Comparison of ENCODE assay signal across 8 mouse cellular contexts in genomic region chr5:107960532-107961202, GRCm38 (mm10). TPM values are rescaled to one million over a fixed set of nuclear protein-coding genes. Genes with fewer than 3 reads are reported as not detected.
DNase-seq lines count a peak whose midpoint lies in the region; ATAC-seq and TF ChIP-seq lines count a peak whose summit lies in the region.

No protein-coding gene starts in this region.

- no peaks in the 10 kb centered on the region for H3K36me3 ChIP-seq in intestine, embryonic 16.5 days (ENCODE audit: control insufficient read depth, insufficient read depth, low read length)
- H3K36me3 ChIP-seq in forebrain, embryonic 13.5 days (ENCODE audit: poor library complexity, severe bottlenecking), result no peaks in the 10 kb centered on the region
- no peaks in the 10 kb centered on the region for H3K36me3 ChIP-seq in hindbrain, postnatal 0 days (ENCODE audit: insufficient read depth, low read length)

- no peaks in the 10 kb centered on the region for H3K9me3 ChIP-seq in intestine, embryonic 16.5 days (ENCODE audit: control insufficient read depth, low read length)
- H3K9me3 ChIP-seq in forebrain, embryonic 13.5 days (replicated peaks), result no peaks in the 10 kb centered on the region
- H3K9me3 ChIP-seq in hindbrain, postnatal 0 days (ENCODE audit: low read length), result no peaks in the 10 kb centered on the region

- H3K4me3 ChIP-seq in intestine, embryonic 16.5 days (ENCODE audit: low read length), result no peak overlapping the region
- no peak overlapping the region for H3K4me3 ChIP-seq in forebrain, embryonic 13.5 days
- H3K4me3 ChIP-seq in hindbrain, postnatal 0 days (ENCODE audit: low read length), result no peak overlapping the region

- WGBS in intestine, embryonic 16.5 days, result 69% methylated on average over 14 of the region's 14 CpGs
- 82% methylated on average over 14 of the region's 14 CpGs for WGBS in forebrain, embryonic 13.5 days
- whole genome bisulfite sequencing in hindbrain, postnatal 0 days, result 68% methylated on average over 14 of the region's 14 CpGs

- H3K4me1 ChIP-seq in intestine, embryonic 16.5 days (ENCODE audit: control insufficient read depth, insufficient read depth, low read length), result peaks cover 11% of the 10 kb centered on the region; the same call in 1 of the 2 replicates
- peaks cover 9% of the 10 kb centered on the region for H3K4me1 ChIP-seq in forebrain, embryonic 13.5 days
- no peaks in the 10 kb centered on the region for H3K4me1 ChIP-seq in hindbrain, postnatal 0 days (ENCODE audit: insufficient read depth, low read length)

- no peaks in the 10 kb centered on the region for H3K27me3 ChIP-seq in intestine, embryonic 16.5 days (replicated peaks; ENCODE audit: control insufficient read depth, insufficient read depth, low read length)
- H3K27me3 ChIP-seq in forebrain, embryonic 13.5 days, result no peaks in the 10 kb centered on the region
- H3K27me3 ChIP-seq in hindbrain, postnatal 0 days (ENCODE audit: insufficient read depth, low read length), result no peaks in the 10 kb centered on the region

- 0 out of 2 replicates have a peak overlapping the region, but pooled peaks have one; percentile 12 for H3K4me2 ChIP-seq in intestine, embryonic 16.5 days (ENCODE audit: low read depth, low read length)
- H3K4me2 ChIP-seq in forebrain, embryonic 13.5 days, result no peak overlapping the region
- H3K4me2 ChIP-seq in hindbrain, postnatal 0 days (ENCODE audit: low read depth, low read length), result no peak overlapping the region

- DNase-seq in adrenal gland, adult 8-10 months, result peak; percentile 7
- no peak for DNase-seq in adrenal gland, postnatal 14 days
- peak; percentile 35 for DNase-seq in ZHBTc4 (ENCODE audit: low read depth, low spot score)
- peak; percentile 80 for DNase-seq in naive thymus-derived CD4-positive, alpha-beta T cell, adult 2 months (ENCODE audit: low read depth)
- DNase-seq in hindbrain, postnatal 0 days (ENCODE audit: low spot score), result no peak

- peak; percentile 73; the same call in 1 of the 2 replicates for ATAC-seq in intestine, embryonic 16.5 days
- no peak for ATAC-seq in forebrain, embryonic 13.5 days
- ATAC-seq in cerebellum, adult (ENCODE audit: insufficient number of reproducible peaks, low FRiP score, low TSS enrichment), result no peak
- no peak for ATAC-seq in hindbrain, postnatal 0 days

- H3K27ac ChIP-seq in intestine, embryonic 16.5 days (ENCODE audit: low read length), result no peak overlapping the region
- no peak overlapping the region for H3K27ac ChIP-seq in forebrain, embryonic 13.5 days
- no peak overlapping the region for H3K27ac ChIP-seq in hindbrain, postnatal 0 days

- H3K9ac ChIP-seq in intestine, embryonic 16.5 days (ENCODE audit: low read depth, low read length), result no peak overlapping the region
- no peak overlapping the region for H3K9ac ChIP-seq in forebrain, embryonic 13.5 days
- H3K9ac ChIP-seq in hindbrain, postnatal 0 days (replicated peaks; ENCODE audit: low read length), result no peak overlapping the region

- no peak for TF ChIP-seq CTCF in hindbrain, postnatal 0 days (IDR thresholded peaks at IDR 0.05; ENCODE audit: low read depth)

RNA-seq across cellular contexts. Expression of gene Fam69a, which starts 26.2 kb away (rescaled TPM):
- 1 to 10 TPM; 4.2 to 6.4 (median 5.3) TPM for total RNA-seq in adrenal gland, adult 8-10 months (2022)
- total RNA-seq in adrenal gland, postnatal 14 days (2021), result 15.5 and 18.4 TPM in 2 replicates
- 17.8 and 17.9 TPM in 2 replicates for polyA plus RNA-seq in intestine, embryonic 16.5 days (2015; fragmentation: Nextera tagmentation; extraction: Ambion mirVana)
- 23.8 and 25.5 TPM in 2 replicates for polyA plus RNA-seq in forebrain, embryonic 13.5 days (2015; fragmentation: Nextera tagmentation; extraction: Ambion mirVana)
- 16.4 and 28.8 TPM in 2 replicates for total RNA-seq in hindbrain, postnatal 0 days (2014; rRNA removed)
- 73.6 and 79.5 TPM in 2 replicates for polyA plus RNA-seq in hindbrain, postnatal 0 days (2015; fragmentation: Nextera tagmentation; extraction: Ambion mirVana)

Comparison
In these comparisons a context has a peak if more than half of its experiments do, and no peak if none do; other contexts are left out.
1. DNase-seq: peak in adrenal gland, adult 8-10 months (single experiment), ZHBTc4 (single experiment) and naive thymus-derived CD4-positive, alpha-beta T cell, adult 2 months (single experiment); none in adrenal gland, postnatal 14 days (single experiment) and hindbrain, postnatal 0 days (single experiment).